Mouse (Mus musculus) monocyte, adult 2 months (primary cell): ENCODE data around the gene Pde11a.

ENCODE experiments used
- DNase-seq, 2 experiments: peaks; one replicate each; pipeline ENCODE4 v3.0.0; 2022; ENCODE audit warnings: low spot score in 2 of 2, low read depth in 1 of 2

The Pde11a gene

GRCm38 (mm10) chr2:75963211-75963840 is 375.2 kb downstream of the Pde11a start:
- DNase-seq, result no peak

- no peak for DNase-seq
Observed at GRCm38 (mm10) chr2:75960366-75961330, 377.9 kb downstream of the Pde11a start.

DNA sequence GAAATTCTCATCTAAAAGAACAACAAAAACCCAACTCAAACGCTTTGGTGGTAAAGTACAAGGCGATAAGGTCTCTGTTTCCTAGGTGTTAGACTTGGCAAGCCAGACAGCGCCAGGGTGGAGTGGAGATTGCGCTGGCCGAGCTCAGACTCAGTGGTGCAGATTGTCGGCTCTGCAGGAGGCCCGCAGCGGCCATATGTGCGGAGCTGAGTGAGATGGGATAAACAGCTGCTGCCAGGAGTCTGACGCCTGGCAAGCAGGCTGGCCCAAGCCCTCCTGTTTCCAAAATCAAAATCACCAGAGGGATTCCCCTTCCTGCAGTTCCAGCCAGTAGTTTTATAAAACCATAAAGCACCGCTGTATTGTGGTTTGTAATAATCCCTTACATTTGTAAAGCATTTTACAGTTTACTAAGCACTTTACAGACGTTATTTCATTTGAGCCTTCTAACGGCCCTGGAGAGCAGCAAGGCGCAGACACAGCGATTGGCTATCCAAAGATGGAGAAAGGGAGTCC is 378.7 kb downstream of the Pde11a start:
- DNase-seq, result no peak

DNA sequence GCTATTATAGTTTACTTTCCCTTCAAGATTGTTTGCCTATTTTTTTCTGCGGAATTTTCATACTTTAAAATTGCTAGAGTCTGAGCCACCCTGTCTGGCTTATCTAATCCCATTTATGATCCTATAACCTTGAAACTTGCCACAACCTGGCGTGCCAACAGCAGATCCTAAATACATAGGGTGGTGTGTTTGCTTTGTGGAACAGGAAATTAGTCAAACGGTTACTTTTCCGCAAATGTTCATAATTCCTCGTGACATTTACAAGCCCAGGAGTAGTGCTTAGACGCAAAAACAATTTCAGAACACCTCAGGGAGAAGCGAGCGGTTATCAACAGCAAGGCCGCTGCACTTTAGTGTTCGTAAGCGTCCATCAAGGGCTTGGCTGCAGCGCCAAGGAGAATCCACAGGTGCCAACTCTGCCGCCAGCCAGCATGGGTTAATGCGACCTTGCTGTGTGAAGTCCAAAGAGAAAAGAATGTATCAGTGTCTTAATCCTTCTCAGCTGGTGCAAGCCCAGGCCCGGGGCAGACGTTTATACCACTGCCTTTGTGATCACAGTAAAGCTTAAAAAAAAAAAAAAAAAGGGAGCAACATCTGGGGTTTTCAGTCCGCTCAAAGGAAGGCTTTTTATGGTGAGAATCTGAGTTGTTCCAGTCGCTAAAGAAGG is 379.3 kb downstream of the Pde11a start:
- no peak for DNase-seq

DNA sequence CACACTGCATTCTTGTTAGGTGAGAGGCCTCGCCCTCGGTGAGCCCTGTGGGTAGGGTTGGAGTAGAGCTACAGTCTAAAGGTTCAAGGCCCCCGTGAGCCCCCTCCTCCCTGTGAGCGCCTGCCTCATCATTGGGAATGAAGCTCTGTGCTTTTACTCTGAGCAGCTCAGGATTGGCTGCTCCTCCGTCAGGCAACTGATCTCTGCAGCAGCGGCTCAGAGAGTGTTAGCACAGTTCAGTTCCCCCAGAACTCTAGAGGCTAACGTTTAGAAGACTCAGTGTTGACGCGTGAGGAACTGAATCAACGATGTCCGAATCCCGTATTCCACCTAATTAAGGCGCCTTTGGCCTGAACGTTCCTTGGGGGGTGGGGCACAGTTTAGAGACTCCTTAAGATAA is 382.9 kb downstream of the Pde11a start:
- no peak for DNase-seq

GRCm38 (mm10) chr2:75953320-75953719 is 385.3 kb downstream of the Pde11a start:
- no peak for DNase-seq

- DNase-seq, result no peak
Observed at GRCm38 (mm10) chr2:75950685-75951084, 387.9 kb downstream of the Pde11a start.
